Mouse (Mus musculus) R1 (cell line): ENCODE data around the gene 4930556J24Rik.
A peak's percentile ranks its signal among the peaks of the same experiment; 100 is the strongest.
"Not testable (repeated sequence)": the region's sequence is repeated elsewhere in the genome, so short reads cannot be mapped to it uniquely, and the experiment has no call there.

Experiments
- DNase-seq: peaks from one replicate; pipeline ENCODE4 v3.0.0-alpha.2; 2018; ENCODE audit warnings: low read depth, low spot score

Gene 4930556J24Rik

GRCm38 (mm10) chr11:3976678-3977077 lies at the start of gene 4930556J24Rik:
Gene 4930556J24Rik, minus strand, starts transcription at chr11:3976778.
- DNase-seq = no peak

- no peak for DNase-seq
These were observed 46.7 kb upstream of the 4930556J24Rik start for GRCm38 (mm10) chr11:4023321-4023720.

GRCm38 (mm10) chr11:4022111-4022510 lies 45.5 kb upstream of the 4930556J24Rik start:
- not testable (repeated sequence) for DNase-seq

GRCm38 (mm10) chr11:4015796-4016195 lies 39.2 kb upstream of the 4930556J24Rik start:
- not testable (repeated sequence) for DNase-seq

GRCm38 (mm10) chr11:4012616-4013015 lies 36.0 kb upstream of the 4930556J24Rik start:
- peak; percentile 57 for DNase-seq

GRCm38 (mm10) chr11:4006462-4006861 lies 29.9 kb upstream of the 4930556J24Rik start:
- peak; percentile 29 for DNase-seq

- no peak for DNase-seq
These were observed 28.7 kb upstream of the 4930556J24Rik start for GRCm38 (mm10) chr11:4005220-4005805.

- peak; percentile 74 for DNase-seq
These were observed 25.0 kb upstream of the 4930556J24Rik start for GRCm38 (mm10) chr11:4001603-4002002.

GRCm38 (mm10) chr11:3999547-3999946 lies 23.0 kb upstream of the 4930556J24Rik start:
- no peak for DNase-seq

GRCm38 (mm10) chr11:3997978-3998720 lies 21.6 kb upstream of the 4930556J24Rik start:
- peak; percentile 74 for DNase-seq

- no peak for DNase-seq
These were observed 20.3 kb upstream of the 4930556J24Rik start for GRCm38 (mm10) chr11:3996840-3997239.

- DNase-seq = no peak
These were observed 18.9 kb upstream of the 4930556J24Rik start for GRCm38 (mm10) chr11:3995511-3995910.

GRCm38 (mm10) chr11:3993914-3994313 lies 17.3 kb upstream of the 4930556J24Rik start:
- no peak for DNase-seq

GRCm38 (mm10) chr11:3993132-3993531 lies 16.6 kb upstream of the 4930556J24Rik start:
- DNase-seq = no peak

- DNase-seq = no peak
These were observed 13.2 kb upstream of the 4930556J24Rik start for GRCm38 (mm10) chr11:3989748-3990147.

- peak; percentile 56 for DNase-seq
These were observed 7.5 kb upstream of the 4930556J24Rik start for GRCm38 (mm10) chr11:3983863-3984745.

- DNase-seq = peak; percentile 23
These were observed 6.8 kb upstream of the 4930556J24Rik start, which contains the start of gene Gal3st1 for GRCm38 (mm10) chr11:3983291-3983862. Gene Gal3st1, plus strand, starts transcription at chr11:3983636.

GRCm38 (mm10) chr11:3982275-3983209 lies 6.0 kb upstream of the 4930556J24Rik start:
- DNase-seq = peak; percentile 24

- DNase-seq = peak; percentile 33
These were observed 5.0 kb upstream of the 4930556J24Rik start for GRCm38 (mm10) chr11:3981536-3981935.

GRCm38 (mm10) chr11:3978421-3978820 lies 1.8 kb upstream of the 4930556J24Rik start:
- no peak for DNase-seq
